Mouse (Mus musculus) mouse trophoblast stem cell (cell line): ENCODE data around the gene Rtn1.
"Not testable (repeated sequence)": the region's sequence is repeated elsewhere in the genome, so short reads cannot be mapped to it uniquely, and the experiment has no call there.

Source experiments
- in situ Hi-C, 2 experiments: fragments of 300-500 bp; cut with MseI, MboI; formaldehyde crosslinking; loops; 2 replicates in 1 of 2; 3 replicates in 1 of 2; pipeline ENCODE4 v1.15.1; 2025

Rtn1 gene

DNA sequence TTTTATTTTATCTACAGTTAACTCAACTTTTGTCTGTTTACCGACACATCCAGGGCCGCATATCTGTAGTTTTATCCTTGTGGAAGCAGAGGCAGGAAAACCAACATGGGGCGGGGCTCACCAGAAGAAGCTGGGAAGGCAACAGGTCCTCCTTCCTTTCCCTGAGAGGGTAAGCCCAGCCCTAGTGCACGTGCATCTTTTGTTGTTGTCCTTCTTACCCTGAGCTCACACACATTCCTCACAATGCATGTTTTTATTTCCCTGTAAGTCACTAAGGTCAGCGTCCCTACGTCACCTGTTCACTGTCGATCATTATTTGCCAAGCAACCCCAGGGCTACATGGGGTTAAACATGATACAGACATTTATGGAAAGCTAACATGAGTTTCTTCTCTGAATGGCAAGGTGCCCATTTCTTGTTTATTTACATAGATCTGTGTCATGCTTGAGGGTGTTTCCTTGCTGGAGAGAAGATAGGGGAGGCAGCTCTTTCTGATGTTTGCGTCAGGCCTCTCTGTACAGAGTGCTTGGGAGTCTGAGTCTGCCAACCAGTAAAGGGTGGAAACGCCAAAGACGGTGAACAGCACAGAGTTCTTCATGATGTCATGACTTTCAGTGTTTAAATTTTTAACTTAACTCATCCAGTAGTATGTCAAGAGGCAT is 84.5 kb downstream of the Rtn1 start:
- in situ Hi-C loops: no loop called here

- in situ Hi-C loops: no loop called here
These were observed 85.1 kb downstream of the Rtn1 start for GRCm38 (mm10) chr12:72323778-72324177.

DNA sequence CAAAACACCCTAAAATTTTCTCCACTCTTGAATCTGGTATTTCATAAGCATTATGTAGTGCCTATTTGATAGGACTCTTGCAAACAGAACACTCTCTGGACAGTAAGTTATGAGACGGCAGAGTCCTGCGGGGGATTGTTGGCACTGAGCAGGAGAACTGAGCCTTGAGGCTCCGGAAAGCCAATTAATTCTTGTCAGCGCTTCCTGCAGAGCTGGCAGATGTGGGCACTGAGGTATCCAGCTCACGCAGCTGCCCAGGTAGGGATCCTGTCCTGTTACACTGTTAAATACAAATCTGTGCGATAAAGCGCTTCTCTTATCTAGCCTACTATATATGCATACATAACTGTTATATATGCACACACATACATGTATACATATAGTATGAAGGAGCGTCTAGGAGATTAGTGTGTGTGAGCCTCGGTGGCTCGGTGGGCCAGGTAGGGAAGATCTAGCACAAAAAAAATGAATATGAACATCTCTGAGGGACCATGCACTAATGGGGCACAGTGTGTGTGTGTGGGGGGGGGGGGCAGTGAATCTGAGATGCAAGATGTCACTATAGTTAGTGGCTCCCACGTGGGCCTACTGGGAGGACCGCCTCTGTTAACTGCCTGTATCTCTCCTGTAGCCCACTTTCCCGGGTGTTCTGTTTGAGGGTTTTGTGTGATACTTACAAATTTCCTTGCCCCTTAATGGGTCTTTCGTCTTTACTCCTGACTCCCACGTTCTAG is 93.0 kb downstream of the Rtn1 start:
- in situ Hi-C loops: no loop called here

DNA sequence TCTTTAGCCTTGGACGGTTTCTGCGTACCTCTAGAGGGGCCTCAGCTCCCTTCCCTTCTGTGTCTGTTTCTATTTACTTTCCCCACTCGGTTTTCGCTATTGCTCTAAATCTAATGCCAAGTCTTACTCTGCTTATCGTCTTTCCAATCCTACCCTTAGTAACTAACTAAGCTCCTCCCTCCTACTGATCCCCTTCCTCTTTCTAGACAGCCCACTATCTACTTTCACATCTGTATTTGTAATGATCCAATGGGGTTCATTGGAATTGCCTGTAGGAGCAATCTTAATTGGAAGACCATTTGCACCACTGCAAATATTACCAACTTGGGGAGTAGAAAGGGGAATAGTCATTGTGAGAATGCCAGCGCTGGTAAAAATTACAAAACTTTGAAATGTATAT is 98.0 kb downstream of the Rtn1 start:
- in situ Hi-C loops: no loop called here

- in situ Hi-C loops: no loop called here
These were observed 100.3 kb downstream of the Rtn1 start for GRCm38 (mm10) chr12:72308506-72308905.

DNA sequence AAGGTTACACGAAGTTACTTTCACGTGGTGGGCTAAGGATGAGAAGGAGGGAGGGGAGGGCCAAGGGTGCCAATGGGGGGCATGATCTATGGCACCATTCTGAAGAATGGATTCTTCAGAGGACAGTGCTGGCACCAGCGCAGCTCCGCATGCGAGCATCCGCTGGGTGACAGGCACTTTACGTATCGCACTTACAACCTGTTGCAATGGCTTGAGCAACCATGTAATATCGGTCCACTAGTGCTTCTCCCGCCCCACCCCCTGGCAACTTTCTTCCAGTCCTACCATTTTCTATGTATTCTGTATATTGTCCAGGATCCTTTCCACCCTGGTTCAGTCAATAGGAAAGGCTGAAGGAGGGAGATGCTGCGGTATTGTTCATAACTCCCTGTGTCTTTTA is 102.6 kb downstream of the Rtn1 start:
- in situ Hi-C loops: no loop called here

- in situ Hi-C loops: no loop called here
These were observed 103.4 kb downstream of the Rtn1 start for GRCm38 (mm10) chr12:72305421-72305820.

- in situ Hi-C loops: no loop called here
These were observed 103.9 kb downstream of the Rtn1 start for GRCm38 (mm10) chr12:72304985-72305384.

GRCm38 (mm10) chr12:72304347-72304688 is 104.5 kb downstream of the Rtn1 start:
- in situ Hi-C loops: no loop called here

DNA sequence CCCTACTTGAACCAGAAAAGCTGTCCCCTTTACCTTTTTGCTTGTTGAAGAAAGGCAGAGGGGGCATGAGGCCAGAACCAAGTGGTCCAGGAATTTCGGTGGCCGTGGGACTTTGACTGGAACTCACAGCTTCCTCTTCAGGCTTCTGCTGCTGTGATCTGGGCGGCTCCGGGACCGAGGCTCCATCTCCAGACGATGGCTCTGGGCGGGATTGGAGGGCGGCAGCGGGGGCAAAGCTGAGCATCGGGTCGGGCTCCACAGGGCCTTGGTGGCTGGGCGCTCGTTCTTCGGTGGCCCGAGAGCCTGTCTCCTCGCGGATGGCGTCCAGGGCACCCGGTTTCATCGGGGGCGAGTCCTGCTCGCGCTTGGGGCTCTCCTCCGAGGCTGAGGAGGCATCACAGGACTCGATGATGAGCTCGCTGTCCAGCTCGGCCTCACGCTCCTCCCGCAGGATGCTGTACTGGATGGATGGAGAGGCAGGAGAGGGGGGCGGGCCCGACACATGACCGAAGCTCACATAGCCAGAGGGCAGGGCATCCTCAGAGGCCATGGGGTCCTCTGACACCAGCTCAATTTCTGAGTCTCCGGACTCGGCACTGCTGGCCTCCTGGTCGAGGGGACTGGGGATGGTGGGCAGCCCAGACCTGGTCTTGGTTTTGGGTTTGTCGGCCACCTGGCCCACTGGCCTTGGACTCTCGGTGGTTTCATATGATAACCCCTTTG is 105.1 kb downstream of the Rtn1 start:
- in situ Hi-C loops: no loop called here

DNA sequence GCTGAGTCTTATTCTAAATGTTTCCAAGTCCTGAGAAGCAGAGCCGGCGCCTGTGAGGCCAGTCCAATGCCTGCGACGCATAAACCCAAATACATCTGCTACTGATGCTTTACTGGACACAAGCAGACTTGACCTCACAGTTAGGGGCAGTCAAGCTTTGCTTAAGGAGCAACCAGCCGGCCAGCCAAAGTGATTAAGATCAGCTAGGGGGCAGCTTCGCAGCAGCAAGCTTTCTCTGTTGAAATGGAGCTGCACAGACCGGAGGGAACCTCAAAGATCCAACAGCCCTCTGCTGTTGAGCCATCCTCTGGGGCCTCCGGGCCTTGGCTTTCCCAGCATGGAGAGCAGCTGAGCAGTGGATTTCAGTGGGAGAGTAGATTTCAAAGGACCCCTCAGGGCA is 107.4 kb downstream of the Rtn1 start:
- in situ Hi-C loops: no loop called here

DNA sequence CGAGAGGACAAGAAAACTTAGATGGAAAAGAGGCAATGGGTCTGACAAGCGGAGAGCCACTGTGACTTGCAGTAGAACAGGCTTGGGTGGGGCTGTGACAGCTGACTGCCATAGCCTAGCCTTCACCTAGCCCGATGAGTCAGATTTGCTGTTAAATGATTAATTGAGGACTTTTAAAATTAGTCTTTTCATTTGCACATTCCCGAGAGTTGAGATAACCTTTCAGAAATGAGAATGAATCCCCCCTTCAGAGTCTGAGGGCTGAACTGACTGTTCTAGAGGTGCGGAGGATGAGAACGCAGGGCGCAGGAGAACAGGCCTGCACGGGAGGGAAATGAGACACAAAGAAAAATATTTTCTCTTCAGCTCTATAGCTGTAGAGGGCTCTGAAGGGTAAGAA is 107.9 kb downstream of the Rtn1 start:
- in situ Hi-C loops: no loop called here

- in situ Hi-C loops: no loop called here
These were observed 110.6 kb downstream of the Rtn1 start for GRCm38 (mm10) chr12:72298222-72298621.

DNA sequence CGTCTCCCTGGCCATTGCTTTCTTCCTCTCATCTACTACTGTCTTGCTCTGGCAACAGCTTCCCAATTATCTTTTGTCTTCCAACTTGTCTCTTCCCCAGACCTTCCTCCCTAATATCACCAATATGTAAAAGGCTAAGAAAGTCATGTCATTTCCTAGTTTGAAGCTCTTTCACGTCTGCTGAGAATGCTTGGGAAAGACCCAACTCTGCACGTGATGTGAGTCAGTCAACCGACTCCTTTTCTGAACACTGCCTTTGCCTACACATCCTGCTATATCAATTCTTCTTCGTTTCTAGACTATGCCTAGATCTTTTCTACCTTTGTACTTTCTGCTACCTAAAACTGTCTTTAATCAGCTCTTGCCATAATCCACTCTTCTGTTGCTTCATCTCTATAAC is 112.3 kb downstream of the Rtn1 start:
- in situ Hi-C loops: no loop called here

DNA sequence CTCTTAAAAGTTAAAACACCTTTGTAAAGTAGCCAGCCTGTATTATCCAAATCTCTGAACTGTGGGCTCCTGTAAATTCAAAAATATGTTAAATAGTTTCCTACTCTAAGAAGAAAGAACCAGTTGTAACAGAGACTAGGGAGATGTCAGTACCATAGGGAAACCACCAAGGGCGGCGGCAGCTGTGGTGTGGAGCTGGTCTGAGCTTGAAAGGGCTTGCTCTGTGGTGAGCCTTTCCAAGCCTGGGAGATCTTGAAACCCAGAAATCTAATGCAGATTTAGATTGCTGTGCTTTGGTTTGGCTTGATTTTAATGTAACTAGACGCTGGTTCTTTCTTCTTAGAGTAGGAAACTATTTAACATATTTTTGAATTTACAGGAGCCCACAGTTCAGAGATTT is 115.7 kb downstream of the Rtn1 start:
- in situ Hi-C loops: not testable (repeated sequence)

GRCm38 (mm10) chr12:72292566-72292965 is 116.3 kb downstream of the Rtn1 start:
- in situ Hi-C loops: no loop called here

- in situ Hi-C loops: no loop called here
These were observed 117.6 kb downstream of the Rtn1 start for GRCm38 (mm10) chr12:72291266-72291665.

DNA sequence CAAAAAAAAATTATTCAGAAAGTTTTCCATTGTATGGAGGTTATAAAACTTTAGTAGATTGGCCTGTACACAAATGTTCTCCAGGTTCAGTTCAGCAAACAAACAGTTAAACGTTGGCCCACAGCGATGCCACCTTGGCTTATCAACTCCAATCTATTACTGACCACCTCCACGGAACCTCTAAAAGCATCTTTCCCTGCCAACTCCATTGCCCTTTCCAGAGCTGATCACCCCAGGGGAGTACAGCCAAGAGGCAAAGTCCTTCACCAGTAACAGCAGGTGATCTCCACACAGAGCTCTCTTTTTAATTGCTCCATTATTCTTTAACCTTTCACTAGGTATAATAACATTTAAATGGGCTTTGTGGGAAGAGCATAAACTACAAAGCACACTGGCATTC is 120.6 kb downstream of the Rtn1 start:
- in situ Hi-C loops: loop anchor here in 1 of 2 experiments (10.0 kb wide), 1 partner anchor 127 kb away; no protein-coding TSS in a partner anchor

DNA sequence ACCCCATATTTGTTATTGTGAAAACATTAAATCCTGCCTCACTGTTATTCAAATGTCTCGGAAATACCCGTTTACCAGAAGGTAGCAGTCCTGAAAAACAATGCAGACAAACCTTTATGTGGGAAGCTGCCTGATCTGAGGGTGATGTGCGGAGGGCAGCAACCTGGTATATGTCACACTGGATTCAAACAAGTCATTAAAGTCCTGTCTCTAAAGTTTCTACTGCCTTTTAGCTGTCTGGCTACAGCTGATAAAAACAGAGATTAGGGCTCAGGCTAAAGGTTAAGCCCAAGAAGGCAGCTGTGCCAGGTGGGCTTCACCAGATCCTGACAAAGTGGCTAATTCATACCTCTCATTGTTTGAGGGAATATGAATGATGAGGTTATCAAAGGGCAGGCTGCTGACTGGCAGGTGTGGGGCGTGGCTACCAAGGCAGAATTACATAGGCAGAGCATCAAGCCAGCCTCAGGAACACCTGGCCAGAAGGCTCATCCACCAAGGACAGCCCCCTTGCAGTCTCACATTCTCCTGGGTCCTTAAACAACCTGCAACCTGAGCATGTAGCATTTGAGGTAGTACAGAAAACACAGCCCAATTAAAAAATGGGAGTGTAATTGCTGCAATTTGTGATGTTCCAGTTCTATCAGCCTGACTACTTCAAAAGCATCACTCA is 121.4 kb downstream of the Rtn1 start:
- in situ Hi-C loops: loop anchor here in 1 of 2 experiments (10.0 kb wide), 1 partner anchor 127 kb away; no protein-coding TSS in a partner anchor

DNA sequence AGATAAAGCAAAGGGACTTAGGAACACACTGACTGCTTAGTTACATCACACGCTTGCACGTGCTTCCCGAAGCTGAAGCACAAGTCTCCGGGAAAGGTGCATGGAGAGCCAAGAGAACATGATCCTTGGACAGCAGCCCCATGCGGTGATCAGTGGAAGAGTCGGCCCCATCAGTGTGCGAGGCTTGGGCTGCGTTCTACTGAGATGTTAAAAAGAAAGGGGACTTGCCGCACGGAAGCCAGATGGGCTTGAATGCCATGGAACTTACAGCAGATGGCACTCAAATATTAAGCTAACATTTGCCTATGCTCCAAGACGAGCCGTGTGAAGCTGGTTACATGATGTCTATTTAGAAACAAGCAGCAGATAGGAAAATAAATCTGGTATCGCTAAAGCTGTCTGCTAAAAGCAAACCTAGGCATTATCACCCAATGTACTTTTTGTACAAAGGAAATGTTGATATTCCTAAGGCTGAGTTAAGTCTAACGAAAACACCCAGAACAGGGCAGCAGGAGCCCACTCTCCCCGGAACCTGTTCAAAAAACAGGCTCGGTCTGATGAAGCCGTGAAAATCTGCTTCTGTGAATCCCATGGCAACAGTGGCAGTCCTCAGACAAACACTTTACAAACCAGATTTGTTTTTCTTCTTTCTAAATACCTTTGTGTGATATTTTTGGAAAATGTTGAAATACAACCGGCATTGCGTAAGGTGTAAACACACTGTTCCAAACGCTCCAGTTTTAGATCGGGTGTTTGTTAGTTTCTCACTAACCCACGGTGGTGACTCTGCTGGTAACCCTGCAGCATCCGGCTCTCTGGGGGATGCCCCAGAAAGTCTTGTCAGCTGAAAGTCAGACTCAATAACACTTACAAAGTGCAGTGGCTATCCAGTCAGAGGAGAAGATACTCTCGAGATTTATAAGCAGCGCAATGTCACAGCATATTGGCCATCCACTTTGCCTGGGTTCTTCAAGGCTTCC is 123.2 kb downstream of the Rtn1 start:
- in situ Hi-C loops: loop anchor here in 1 of 2 experiments (10.0 kb wide), 1 partner anchor 129 kb away; no protein-coding TSS in a partner anchor

DNA sequence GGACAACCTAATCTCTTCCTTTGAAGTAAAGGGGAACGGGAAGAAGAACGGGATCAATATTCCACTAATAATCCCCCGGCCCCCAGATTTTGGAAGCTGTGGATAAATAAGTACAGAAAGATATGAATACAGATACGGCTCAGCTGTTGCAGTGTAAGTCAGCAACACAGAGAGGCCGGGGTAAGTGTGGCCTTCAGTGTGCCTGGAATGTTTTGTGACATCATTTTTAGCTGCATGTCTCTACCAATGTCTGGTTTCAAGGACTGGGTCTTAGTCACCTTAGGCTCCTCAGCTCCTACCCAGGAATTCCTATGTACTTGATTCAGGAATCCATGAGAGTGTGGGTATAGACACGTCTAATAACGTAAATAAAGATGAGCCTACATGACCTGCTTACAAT is 124.3 kb downstream of the Rtn1 start:
- in situ Hi-C loops: loop anchor here in 1 of 2 experiments (10.0 kb wide), 1 partner anchor 130 kb away; no protein-coding TSS in a partner anchor
